ENCODE assay signal across 27 mouse cellular contexts in the genomic region with DNA sequence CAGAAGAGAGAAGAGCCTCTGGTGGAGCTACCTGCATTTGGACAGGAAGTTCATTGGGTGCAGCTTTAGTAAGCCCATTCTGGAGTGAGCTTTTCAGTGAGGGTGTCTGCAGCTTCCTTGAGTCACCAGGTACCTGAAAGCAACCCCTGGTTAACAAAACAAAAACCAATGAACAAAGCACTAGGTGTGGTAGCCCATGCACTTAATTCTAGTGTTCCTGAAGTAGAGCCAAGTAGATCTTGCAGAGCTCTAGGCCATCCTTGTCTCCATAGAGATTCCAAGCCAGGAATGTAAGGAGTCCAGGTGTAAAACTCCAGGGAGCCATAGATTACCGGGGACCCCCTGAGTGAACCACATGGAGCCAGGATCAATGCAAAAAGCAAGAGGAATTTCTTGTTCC. TPM values are rescaled to one million over a fixed set of nuclear protein-coding genes. Genes with fewer than 3 reads are reported as not detected.
A peak's percentile ranks its signal among the peaks of the same experiment; 100 is the strongest.
DNase-seq lines count a peak whose midpoint lies in the region; ATAC-seq and TF ChIP-seq lines count a peak whose summit lies in the region.
"Had no signal": no experiment of that assay in that cellular context is flagged by ENCODE, and none has a peak within 500 bp of the region (broad histone marks: within the 10 kb centered on the region; RNA-seq: fewer than 3 reads in every experiment).

No protein-coding gene starts in this region.

- H3K36me3 ChIP-seq in E14TG2a.4 (ENCODE audit: insufficient read depth, low read length), result peaks cover 29% of the 10 kb centered on the region
- H3K36me3 ChIP-seq in hindbrain, embryonic 11.5 days (ENCODE audit: control insufficient read depth, insufficient read depth, low read length), result no peaks in the 10 kb centered on the region

- no peak for TF ChIP-seq CTCF in E14TG2a.4 (conservative IDR thresholded peaks at IDR 0.05; ENCODE audit: low read length)

- H3K4me3 ChIP-seq in E14TG2a.4 (replicated peaks; ENCODE audit: low read length), result 0 out of 2 replicates have a peak overlapping the region, but pooled peaks have one; percentile 41
- H3K4me3 ChIP-seq in hindbrain, embryonic 11.5 days (ENCODE audit: low read depth, low read length), result no peak overlapping the region
- H3K4me3 ChIP-seq: embryonic facial prominence, embryonic 10.5 days; embryonic facial prominence, embryonic 12.5 days; forebrain, embryonic 13.5 days had no signal

- H3K27ac ChIP-seq in hindbrain, embryonic 11.5 days (ENCODE audit: low read depth, low read length), result no peak overlapping the region
- H3K27ac ChIP-seq: embryonic facial prominence, embryonic 10.5 days; embryonic facial prominence, embryonic 12.5 days; forebrain, embryonic 13.5 days had no signal

- ATAC-seq in hindbrain, embryonic 11.5 days (ENCODE audit: low FRiP score), result no peak
- ATAC-seq: CD4-positive, CD25-positive, alpha-beta regulatory T cell, adult 4 months; forebrain, embryonic 13.5 days; forebrain, embryonic 16.5 days; Patski had no signal

- H3K4me1 ChIP-seq in E14TG2a.4 (replicated peaks; ENCODE audit: low read depth, low read length), result peaks cover 90% of the 10 kb centered on the region
- H3K4me1 ChIP-seq in hindbrain, embryonic 11.5 days (replicated peaks; ENCODE audit: control insufficient read depth, insufficient read depth, low read length), result no peaks in the 10 kb centered on the region
- H3K4me1 ChIP-seq: embryonic facial prominence, embryonic 10.5 days; embryonic facial prominence, embryonic 12.5 days; forebrain, embryonic 13.5 days had no signal

- H3K9ac ChIP-seq in hindbrain, embryonic 11.5 days (ENCODE audit: low read depth, low read length), result no peak overlapping the region
- H3K9ac ChIP-seq: embryonic facial prominence, embryonic 12.5 days; forebrain, embryonic 13.5 days had no signal

- peak; percentile 93 for DNase-seq in ES-CJ7 (ENCODE audit: low read depth, low spot score)
- DNase-seq in R1 (ENCODE audit: low read depth, low spot score), result peak; percentile 99
- DNase-seq in ZHBTc4 (ENCODE audit: low read depth, low spot score), result peak; percentile 84
- no peak for DNase-seq in natural killer cell, adult 2 months (ENCODE audit: low spot score in 2 of 2)
- no peak for DNase-seq in liver
- no peak for DNase-seq in hindbrain, embryonic 11.5 days (ENCODE audit: low spot score)
- DNase-seq: adrenal gland, adult 2 months; adrenal gland, postnatal 10 days; adrenal gland, postnatal 25 days; B cell, adult 2 months; cerebellum, adult 11 months; cerebellum, adult 18-20 months; cerebellum, adult 8-10 months; cerebellum, adult 9-11 months; cerebellum, postnatal 14 days; cerebellum, postnatal 36 days had no signal

- no peaks in the 10 kb centered on the region for H3K27me3 ChIP-seq in E14TG2a.4 (ENCODE audit: insufficient read depth, low read length)
- no peaks in the 10 kb centered on the region for H3K27me3 ChIP-seq in hindbrain, embryonic 11.5 days (ENCODE audit: control insufficient read depth, insufficient read depth, low read length)
- H3K27me3 ChIP-seq: CH12.LX; embryonic facial prominence, embryonic 12.5 days; forebrain, embryonic 13.5 days; Patski had no signal

- no peak overlapping the region for H3K4me2 ChIP-seq in hindbrain, embryonic 11.5 days (replicated peaks; ENCODE audit: low read depth, low read length)
- H3K4me2 ChIP-seq: embryonic facial prominence, embryonic 12.5 days; forebrain, embryonic 13.5 days had no signal

- H3K9me3 ChIP-seq in E14TG2a.4 (ENCODE audit: low read length), result no peaks in the 10 kb centered on the region
- no peaks in the 10 kb centered on the region for H3K9me3 ChIP-seq in hindbrain, embryonic 11.5 days (ENCODE audit: control insufficient read depth, low read length)
- H3K9me3 ChIP-seq: embryonic facial prominence, embryonic 10.5 days; embryonic facial prominence, embryonic 12.5 days; forebrain, embryonic 13.5 days; G1E had no signal

- 38% methylated on average over 1 of the region's 1 CpGs for WGBS in hindbrain, embryonic 11.5 days

RNA-seq across cellular contexts. Expression of a gene that starts 25.8 kb away (rescaled TPM):
- polyA plus RNA-seq in hindbrain, embryonic 11.5 days (2014; fragmentation: Nextera tagmentation; extraction: Ambion mirVana), result 25.8 and 31.1 TPM in 2 replicates

RNA-seq across cellular contexts. Expression of a gene that starts 29.0 kb away (rescaled TPM):
- 24.9 and 40.5 TPM in 2 replicates for polyA plus RNA-seq in hindbrain, embryonic 11.5 days (2014; fragmentation: Nextera tagmentation; extraction: Ambion mirVana)

RNA-seq across cellular contexts. Expression of a gene that starts 31.8 kb away (rescaled TPM):
- not detected in 2 replicates for polyA plus RNA-seq in hindbrain, embryonic 11.5 days (2014; fragmentation: Nextera tagmentation; extraction: Ambion mirVana)
- polyA plus RNA-seq: adrenal gland, adult 2 months; CD4-positive, CD25-positive, alpha-beta regulatory T cell, adult 4 months; embryonic facial prominence, embryonic 10.5 days; embryonic facial prominence, embryonic 12.5 days; embryonic facial prominence, embryonic 14.5 days; forebrain, embryonic 11.5 days; forebrain, embryonic 13.5 days; forebrain, embryonic 16.5 days; G1E had no signal

RNA-seq across cellular contexts. Expression of a gene that starts 56.0 kb away (rescaled TPM):
- 16.6 and 18.8 TPM in 2 replicates for polyA plus RNA-seq in hindbrain, embryonic 11.5 days (2014; fragmentation: Nextera tagmentation; extraction: Ambion mirVana)

RNA-seq across cellular contexts. Expression of a gene that starts 56.1 kb away (rescaled TPM):
- 15.6 and 22.8 TPM in 2 replicates for polyA plus RNA-seq in hindbrain, embryonic 11.5 days (2014; fragmentation: Nextera tagmentation; extraction: Ambion mirVana)

Comparison
In these comparisons a context has a peak if more than half of its experiments do, and no peak if none do; other contexts are left out.
1. DNase-seq: peak in ES-CJ7 (single experiment), R1 (single experiment) and ZHBTc4 (single experiment); none in natural killer cell, adult 2 months (0 of 2), liver (single experiment) and hindbrain, embryonic 11.5 days (single experiment).